Mouse (Mus musculus) gastrocnemius, postnatal 4 days (tissue): ENCODE data around the gene Cd163. TPM values are rescaled to one million over a fixed set of nuclear protein-coding genes. Genes with fewer than 3 reads are reported as not detected.

ENCODE experiments used
- DNase-seq, 2 experiments: peaks; one replicate each; pipeline ENCODE4 v3.0.0; 2021 to 2022; ENCODE audit warnings: low spot score in 2 of 2, mixed read lengths in 2 of 2
- total RNA-seq, 2 experiments: library from RNA; stranded (reverse); gene quantifications; 2 replicates each; pipeline ENCODE4 v1.2.3; 2021

Cd163 gene
- total RNA-seq, 2 experiments from 2014 or later = 12.7 to 14.1 TPM

DNA sequence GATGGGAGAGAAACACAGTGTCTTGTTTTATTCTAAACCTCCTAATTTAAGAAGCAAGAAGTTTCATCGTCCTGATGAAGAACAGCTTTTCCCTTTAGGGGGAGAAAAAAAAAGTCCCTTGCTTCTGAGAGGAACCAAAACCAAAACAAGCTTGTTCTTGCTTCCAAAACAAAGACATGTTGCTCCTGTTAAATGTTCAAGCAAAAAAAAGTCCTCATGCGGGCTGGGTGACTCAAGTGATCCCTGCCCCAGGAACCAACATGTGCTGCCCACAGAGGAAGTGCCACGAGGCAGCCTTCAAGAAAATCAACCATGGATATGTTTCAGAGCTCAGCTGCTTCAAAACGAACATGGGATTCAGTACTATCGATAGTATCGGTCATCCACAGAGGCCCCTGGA, 54.5 kb downstream of the Cd163 start:
- no peak for DNase-seq

DNA sequence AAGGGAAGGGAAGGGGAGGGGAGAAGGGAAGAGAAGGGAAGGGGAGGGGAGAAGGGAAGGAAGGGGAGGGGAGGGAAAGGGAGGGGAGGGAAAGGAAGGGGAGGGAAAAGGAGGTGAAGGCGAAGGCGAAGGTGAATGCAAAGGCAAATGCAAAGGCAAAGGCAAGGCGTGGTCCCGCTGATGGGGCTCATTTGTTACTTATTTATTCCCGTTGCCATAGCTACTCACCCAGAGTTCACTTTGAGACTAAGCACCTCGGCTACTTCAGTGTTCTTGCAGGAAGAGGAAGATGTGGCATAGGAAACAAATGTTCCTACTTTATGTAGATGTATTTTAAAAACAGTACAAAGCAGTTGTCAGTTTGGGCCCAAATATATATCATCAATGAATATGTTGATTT, 56.1 kb downstream of the Cd163 start:
- DNase-seq = no peak

DNA sequence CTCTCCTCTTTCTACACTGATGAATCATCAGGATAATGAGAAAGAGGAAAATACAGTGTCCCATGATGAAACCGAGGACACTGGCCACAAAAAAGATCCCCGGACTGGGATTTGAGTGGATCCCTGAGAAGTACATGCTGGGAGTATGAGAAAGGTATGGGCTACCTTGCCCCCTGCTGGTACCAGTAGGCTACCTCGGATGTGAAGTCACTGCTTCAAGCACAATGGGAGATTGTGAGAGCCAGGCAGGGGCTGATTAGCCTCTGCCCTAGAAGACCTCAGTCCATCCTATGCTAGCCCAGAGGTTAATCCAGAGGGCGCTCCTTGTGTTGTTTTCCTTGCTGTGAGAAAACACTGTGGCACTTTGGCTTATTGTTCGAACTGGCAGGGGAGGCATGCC, 59.9 kb downstream of the Cd163 start:
- DNase-seq = no peak

DNA sequence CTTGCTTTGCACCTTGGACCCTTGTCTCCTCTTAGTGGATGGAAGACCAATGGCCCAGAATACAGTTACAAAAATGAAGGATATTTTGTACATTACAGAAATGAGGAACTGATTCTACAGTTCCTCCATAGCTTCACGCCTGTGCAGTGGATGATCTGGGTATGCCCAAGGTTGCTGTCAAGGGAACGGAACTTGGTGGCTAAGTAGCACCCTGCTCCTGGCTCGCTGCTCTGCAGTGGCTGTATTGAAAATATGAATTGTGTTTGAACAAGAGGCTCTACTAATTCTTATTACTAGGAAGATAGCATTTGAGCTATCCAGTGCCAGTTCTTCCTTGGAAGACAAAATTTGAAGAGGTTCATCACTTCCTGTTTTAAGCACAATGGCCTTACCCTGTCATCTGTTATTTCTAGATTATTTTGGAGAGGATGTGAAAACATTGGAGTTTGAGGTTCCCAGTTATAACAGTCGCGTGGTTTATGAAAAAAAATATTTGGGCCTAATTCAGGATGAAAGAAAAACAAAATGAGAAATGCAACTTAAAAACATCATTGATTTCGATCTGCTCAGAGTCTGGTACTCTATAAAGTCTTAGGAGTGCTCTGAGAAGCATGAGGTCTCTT, 69.2 kb downstream of the Cd163 start:
- no peak for DNase-seq

DNA sequence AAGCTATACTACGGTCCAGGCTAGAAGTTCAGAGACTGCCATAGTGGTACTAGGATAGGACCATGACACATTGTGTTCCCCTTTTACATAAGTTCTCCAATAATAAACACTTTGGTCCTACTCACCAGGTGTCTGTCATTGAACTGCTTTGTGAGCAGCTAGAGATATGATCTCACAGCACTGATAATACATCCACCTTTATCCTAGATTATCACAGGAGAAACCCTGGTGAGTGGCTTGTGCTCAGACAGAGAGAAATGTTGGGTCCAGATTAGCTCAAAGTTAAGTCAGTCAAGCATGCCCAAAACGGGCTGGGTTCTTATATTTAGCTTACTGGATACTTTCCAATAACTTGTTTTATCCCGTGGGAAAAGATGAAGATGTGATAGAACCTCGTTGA, 70.2 kb downstream of the Cd163 start:
- no peak for DNase-seq

DNA sequence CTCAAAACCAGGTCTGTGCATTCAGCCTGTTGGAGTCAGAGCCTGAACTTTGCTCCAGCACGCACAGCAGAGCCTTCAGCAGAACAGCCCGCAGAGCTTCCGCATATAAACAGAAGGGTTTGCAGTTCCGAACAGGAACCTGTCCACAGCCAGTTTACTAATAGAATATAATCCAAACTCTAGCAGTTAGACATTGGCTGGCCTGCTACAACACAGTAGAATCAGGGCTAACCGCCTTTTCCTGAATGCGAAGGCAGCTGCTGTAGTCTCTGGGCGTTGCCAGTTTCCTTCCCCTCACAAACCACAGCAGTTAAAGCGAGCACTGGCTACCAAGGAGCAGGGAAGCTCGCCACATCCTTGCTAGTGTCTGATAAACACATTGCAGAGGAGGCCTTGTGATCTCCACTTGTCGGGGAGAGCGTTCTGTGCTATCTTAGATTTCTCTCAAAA, 71.0 kb downstream of the Cd163 start:
- no peak for DNase-seq

DNA sequence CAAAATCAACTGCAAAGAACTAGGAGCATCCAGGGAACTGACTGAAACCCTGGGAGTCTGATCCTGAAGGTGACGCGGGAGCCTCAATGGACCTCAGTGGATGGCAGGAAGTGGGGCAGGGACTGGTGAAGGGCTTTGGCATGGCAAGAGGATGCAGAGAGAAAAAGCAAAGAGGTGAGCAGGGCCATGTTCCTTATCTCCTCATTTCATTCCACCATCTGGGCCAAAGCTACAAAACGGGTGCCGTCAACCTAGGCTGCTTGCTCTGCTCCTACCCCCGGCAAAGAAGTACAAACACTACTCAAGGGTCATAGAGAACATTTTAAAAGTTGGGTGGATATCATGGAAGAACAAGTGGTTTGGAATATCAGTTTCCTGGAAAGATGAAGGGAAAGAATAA, 71.9 kb downstream of the Cd163 start:
- no peak for DNase-seq

DNA sequence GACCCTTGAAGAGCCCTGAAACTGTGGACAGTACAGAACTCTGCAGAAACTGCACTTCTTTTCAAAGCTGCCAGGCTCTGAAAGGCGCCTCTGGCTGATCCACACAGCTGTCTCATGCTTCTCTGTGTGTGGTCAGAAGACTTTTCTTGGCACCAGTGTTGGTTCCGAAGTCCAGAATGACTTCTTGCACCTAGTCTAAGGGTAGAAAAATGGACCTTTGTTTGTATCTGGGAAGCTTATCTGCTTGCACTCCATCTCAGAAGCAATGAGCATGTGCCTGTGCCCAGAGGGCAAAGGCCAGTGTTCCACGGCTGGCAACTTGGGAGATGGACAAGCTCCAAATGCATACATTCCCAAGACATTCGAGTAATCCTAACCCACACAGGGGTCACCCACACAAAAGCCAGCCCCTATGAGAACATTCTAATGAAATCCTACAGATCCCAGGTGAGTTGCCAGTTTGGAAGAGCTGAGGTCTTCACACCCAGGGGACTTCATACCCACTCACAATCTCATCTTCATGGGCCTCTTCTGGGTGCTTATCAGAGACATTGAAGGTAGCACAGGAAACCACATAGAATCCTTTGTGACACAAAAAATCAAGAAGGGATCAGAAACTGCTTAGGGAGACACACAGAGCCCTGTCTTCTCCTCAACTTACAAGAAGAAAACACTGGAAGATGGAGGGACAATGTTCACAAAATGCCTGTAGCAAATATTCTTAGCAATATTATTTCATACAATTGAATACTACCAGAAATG, 73.2 kb downstream of the Cd163 start:
- peak in 1 of 2 experiments; percentile 4 for DNase-seq

DNA sequence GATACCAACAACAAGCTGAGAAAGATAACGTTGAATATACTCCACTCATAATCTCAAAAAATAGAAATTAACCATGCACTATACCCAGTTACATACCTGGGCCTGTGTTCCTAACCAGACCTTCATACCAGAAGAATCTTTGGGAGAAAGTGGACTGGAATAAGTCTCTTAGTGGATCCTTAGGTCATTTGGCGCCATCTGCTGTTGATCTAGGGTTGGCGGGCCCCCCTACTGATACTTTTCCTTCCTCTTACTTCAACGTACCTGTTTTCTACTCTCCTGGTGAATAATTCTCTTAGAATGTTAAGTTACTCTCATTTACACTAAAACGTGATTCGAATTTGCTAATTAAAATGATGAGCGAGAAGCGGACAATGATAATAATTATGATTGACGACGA, 74.9 kb downstream of the Cd163 start:
- DNase-seq = peak in 1 of 2 experiments; percentile 45

Other genes with a start within 250 kb of the Cd163 start
- gene Vmn2r27, start 72.8 kb upstream of the Cd163 start, total RNA-seq = not detected
- 10 to 100 TPM; 40.9 to 41.0 TPM for gene Pex5, start 110.4 kb downstream of the Cd163 start, total RNA-seq
- gene Clstn3, start 160.1 kb downstream of the Cd163 start, total RNA-seq = 1 to 10 TPM; 1.2 to 1.4 TPM
- gene C1rl, start 188.5 kb downstream of the Cd163 start, total RNA-seq = 1 to 10 TPM; 1.3 to 1.6 TPM
- gene C1ra, start 207.7 kb downstream of the Cd163 start, total RNA-seq = 10 to 100 TPM; 11.8 to 14.8 TPM
- gene C1s1, start 237.7 kb downstream of the Cd163 start, total RNA-seq = 10 to 100 TPM; 41.1 to 44.1 TPM